Mouse (Mus musculus): Measurements from ENCODE around the gene Mavs. TPM values are rescaled to one million over a fixed set of nuclear protein-coding genes. Genes with fewer than 3 reads are reported as not detected.
A peak's percentile ranks its signal among the peaks of the same experiment; 100 is the strongest.
"Not testable (repeated sequence)": the region's sequence is repeated elsewhere in the genome, so short reads cannot be mapped to it uniquely, and the experiment has no call there.

Gene Mavs
- total RNA-seq, 2 experiments from 2014 or later, result 11.8 to 26.2 TPM

- ATAC-seq (replicated peaks; ENCODE audit: poor library complexity, severe bottlenecking), result peak; percentile 91
Observed at GRCm38 (mm10) chr2:131209969-131210792, 23.7 kb upstream of the Mavs start.

GRCm38 (mm10) chr2:131211026-131211615, 22.7 kb upstream of the Mavs start:
- peak; percentile 20 for ATAC-seq (replicated peaks; ENCODE audit: poor library complexity, severe bottlenecking)

GRCm38 (mm10) chr2:131213773-131214172, 20.1 kb upstream of the Mavs start:
- no peak for ATAC-seq (replicated peaks; ENCODE audit: poor library complexity, severe bottlenecking)

- ATAC-seq (replicated peaks; ENCODE audit: poor library complexity, severe bottlenecking), result no peak
Observed at GRCm38 (mm10) chr2:131215941-131216858, 17.7 kb upstream of the Mavs start.

- ATAC-seq (replicated peaks; ENCODE audit: poor library complexity, severe bottlenecking), result peak; percentile 37; the same call in 1 of the 2 replicates
Observed at GRCm38 (mm10) chr2:131220030-131220429, 13.8 kb upstream of the Mavs start.

- no peak for ATAC-seq (replicated peaks; ENCODE audit: poor library complexity, severe bottlenecking)
Observed at GRCm38 (mm10) chr2:131221853-131222515, 11.9 kb upstream of the Mavs start.

- ATAC-seq (replicated peaks; ENCODE audit: poor library complexity, severe bottlenecking), result 0 out of 2 replicates have a peak, but pooled peaks have one; percentile 22
Observed at GRCm38 (mm10) chr2:131222562-131222961, 11.3 kb upstream of the Mavs start.

GRCm38 (mm10) chr2:131223569-131223968, 10.3 kb upstream of the Mavs start:
- no peak for ATAC-seq (replicated peaks; ENCODE audit: poor library complexity, severe bottlenecking)

GRCm38 (mm10) chr2:131225178-131225577, 8.7 kb upstream of the Mavs start:
- ATAC-seq (replicated peaks; ENCODE audit: poor library complexity, severe bottlenecking), result no peak

GRCm38 (mm10) chr2:131226669-131227068, 7.2 kb upstream of the Mavs start:
- ATAC-seq (replicated peaks; ENCODE audit: poor library complexity, severe bottlenecking), result not testable (repeated sequence)

- no peak for ATAC-seq (replicated peaks; ENCODE audit: poor library complexity, severe bottlenecking)
Observed at GRCm38 (mm10) chr2:131227243-131227642, 6.6 kb upstream of the Mavs start.

- peak; percentile 11; the same call in 1 of the 2 replicates for ATAC-seq (replicated peaks; ENCODE audit: poor library complexity, severe bottlenecking)
Observed at GRCm38 (mm10) chr2:131232558-131232957, 1.3 kb upstream of the Mavs start.

- peak; percentile 8; the same call in 1 of the 2 replicates for ATAC-seq (replicated peaks; ENCODE audit: poor library complexity, severe bottlenecking)
Observed at GRCm38 (mm10) chr2:131234127-131234650, 326 bp downstream of the Mavs start.

GRCm38 (mm10) chr2:131234970-131235635, 1.2 kb downstream of the Mavs start:
- ATAC-seq (replicated peaks; ENCODE audit: poor library complexity, severe bottlenecking), result peak; percentile 57

- ATAC-seq (replicated peaks; ENCODE audit: poor library complexity, severe bottlenecking), result no peak
Observed at GRCm38 (mm10) chr2:131242180-131242579, 8.3 kb downstream of the Mavs start.

GRCm38 (mm10) chr2:131242929-131243328, 9.1 kb downstream of the Mavs start:
- no peak for ATAC-seq (replicated peaks; ENCODE audit: poor library complexity, severe bottlenecking)

- peak; percentile 91 for ATAC-seq (replicated peaks; ENCODE audit: poor library complexity, severe bottlenecking)
Observed at GRCm38 (mm10) chr2:131253681-131254328, 19.9 kb downstream of the Mavs start.

- no peak for ATAC-seq (replicated peaks; ENCODE audit: poor library complexity, severe bottlenecking)
Observed at GRCm38 (mm10) chr2:131254329-131254713, 20.5 kb downstream of the Mavs start.

GRCm38 (mm10) chr2:131255738-131256137, 21.9 kb downstream of the Mavs start:
- ATAC-seq (replicated peaks; ENCODE audit: poor library complexity, severe bottlenecking), result peak; percentile 29; the same call in 1 of the 2 replicates
